Mouse (Mus musculus) forebrain, postnatal 0 days (tissue): Measurements from ENCODE around the gene Pla2g12b. TPM values are rescaled to one million over a fixed set of nuclear protein-coding genes. Genes with fewer than 3 reads are reported as not detected.

Source experiments
- ATAC-seq: fragments of 200-750 bp; cut with Nextera tagmentation; 2 replicates; pipeline ENCODE4 v1.8.0; 2017; ENCODE audit warnings: mild to moderate bottlenecking, moderate library complexity
- DNase-seq: peaks from one replicate; pipeline ENCODE4 v3.0.0-alpha.2; 2015
- H3K27ac ChIP-seq: fragments of 300-500 bp; sonication (generic); 2 replicates; pipeline ENCODE4 v1.5.1; 2014; ENCODE audit warnings: low read depth, mild to moderate bottlenecking, antibody characterized with exemption, low read length, moderate library complexity, mixed read lengths
- H3K27me3 ChIP-seq: fragments of 300-500 bp; sonication (generic); 2 replicates; pipeline ENCODE4 v1.6.1; 2014; ENCODE audit warnings: mild to moderate bottlenecking, low read length, mixed read lengths; ENCODE audit not compliant: insufficient read depth
- H3K36me3 ChIP-seq: fragments of 300-500 bp; sonication (generic); 2 replicates; pipeline ENCODE4 v1.6.1; 2014; ENCODE audit warnings: mild to moderate bottlenecking, moderate library complexity; ENCODE audit not compliant: insufficient read depth
- H3K4me1 ChIP-seq: fragments of 300-500 bp; sonication (generic); 2 replicates; pipeline ENCODE4 v1.6.1; 2014; ENCODE audit warnings: antibody characterized with exemption; ENCODE audit not compliant: insufficient read depth
- H3K4me2 ChIP-seq: fragments of 300-500 bp; sonication (generic); 2 replicates; pipeline ENCODE4 v1.6.1; 2014; ENCODE audit warnings: low read depth, mild to moderate bottlenecking, moderate library complexity
- H3K4me3 ChIP-seq: fragments of 300-500 bp; sonication (generic); 2 replicates; pipeline ENCODE4 v1.5.1; 2014; ENCODE audit warnings: low read depth, low read length, mixed read lengths
- H3K9ac ChIP-seq: fragments of 300-500 bp; sonication (generic); 2 replicates; pipeline ENCODE4 v1.6.1; 2014; ENCODE audit warnings: mild to moderate bottlenecking
- H3K9me3 ChIP-seq: fragments of 300-500 bp; sonication (generic); 2 replicates; pipeline ENCODE4 v1.6.1; 2016; ENCODE audit warnings: low read length
- CTCF ChIP-seq: sonication (generic); IDR thresholded peaks from 2 replicates; pipeline ENCODE4 v1.5.1; 2016; ENCODE audit warnings: antibody characterized with exemption, control low read depth, low read depth
- WGBS: fragments of 180-500 bp; shearing (Covaris S2); extraction: QIAGEN DNeasy Blood & Tissue Kit; methylation state at CpG from one replicate; pipeline ENCODE4 v1.1.7; 2014; 5-methylcytosine and 5-hydroxymethylcytosine counted together
- polyA plus RNA-seq: library from polyadenylated mRNA; unstranded; fragments of >200 nt; fragmentation: Nextera tagmentation; extraction: Ambion mirVana; gene quantifications from 2 replicates; pipeline ENCODE4 v1.2.1, GENCODE M21; 2015
- total RNA-seq: library from RNA; depleted of rRNA; stranded (reverse); fragments of >200 nt; gene quantifications from 2 replicates; pipeline ENCODE4 v1.2.3, GENCODE M21; 2014

The Pla2g12b gene
- total and polyA plus RNA-seq, 2 experiments from 2014 or later = not detected

DNA sequence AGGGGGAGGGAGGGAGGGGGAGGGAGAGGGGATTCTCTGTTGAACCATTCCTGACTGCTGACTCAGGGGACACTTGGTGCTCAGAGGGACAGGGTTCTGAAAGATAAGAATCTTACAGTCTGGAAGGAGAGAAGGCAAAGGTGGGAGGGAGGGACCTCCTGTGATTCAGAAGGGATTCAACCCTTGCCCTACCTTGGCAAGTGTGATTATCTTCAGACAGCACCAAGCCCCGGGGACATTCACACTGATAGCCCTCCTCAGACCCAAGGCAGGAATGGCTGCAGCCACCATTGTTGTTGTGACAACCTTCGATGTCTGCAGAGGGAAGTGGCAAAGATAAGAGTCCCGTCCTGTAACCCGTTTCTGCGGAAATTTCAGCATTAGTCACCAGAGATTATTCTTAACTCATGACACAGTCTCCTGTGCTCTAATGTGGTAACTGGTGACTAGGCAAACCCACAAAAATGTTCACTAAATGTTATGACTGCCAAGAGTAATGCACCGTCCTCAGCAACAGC lies 27.3 kb downstream of the Pla2g12b start:
- ATAC-seq (no peak), DNase-seq (no peak)
- Histone ChIP-seq H3K27me3 (no peaks in the 10 kb centered on the region), H3K4me1 (no peaks in the 10 kb centered on the region), H3K36me3 (no peaks in the 10 kb centered on the region), H3K27ac (no peak overlapping the region), H3K4me2 (no peak overlapping the region), H3K9ac (no peak overlapping the region), H3K4me3 (no peak overlapping the region), H3K9me3 (no peaks in the 10 kb centered on the region)
- TF ChIP-seq CTCF = no peak
- WGBS = 73% methylated on average over 6 of the region's 6 CpGs

- Histone ChIP-seq H3K4me3 (no peak overlapping the region), H3K27me3 (no peaks in the 10 kb centered on the region), H3K36me3 (no peaks in the 10 kb centered on the region), H3K9me3 (no peaks in the 10 kb centered on the region), H3K4me1 (no peaks in the 10 kb centered on the region), H3K4me2 (no peak overlapping the region), H3K27ac (no peak overlapping the region), H3K9ac (no peak overlapping the region)
- ATAC-seq (no peak), DNase-seq (no peak)
- 94% methylated on average over 18 of the region's 18 CpGs for WGBS
- no peak for TF ChIP-seq CTCF
Measured at GRCm38 (mm10) chr10:59435746-59436145, 32.3 kb downstream of the Pla2g12b start.

GRCm38 (mm10) chr10:59438651-59439050 lies 35.2 kb downstream of the Pla2g12b start:
- no peak overlapping the region for H3K9ac ChIP-seq
- no peak for DNase-seq
- TF ChIP-seq CTCF = no peak
- ATAC-seq = no peak
- no peak overlapping the region for H3K4me2 ChIP-seq
- no peaks in the 10 kb centered on the region for H3K27me3 ChIP-seq
- H3K27ac ChIP-seq = no peak overlapping the region
- no peaks in the 10 kb centered on the region for H3K4me1 ChIP-seq
- H3K36me3 ChIP-seq = no peaks in the 10 kb centered on the region
- H3K9me3 ChIP-seq = no peaks in the 10 kb centered on the region
- WGBS = 95% methylated on average over 12 of the region's 12 CpGs
- H3K4me3 ChIP-seq = no peak overlapping the region

DNA sequence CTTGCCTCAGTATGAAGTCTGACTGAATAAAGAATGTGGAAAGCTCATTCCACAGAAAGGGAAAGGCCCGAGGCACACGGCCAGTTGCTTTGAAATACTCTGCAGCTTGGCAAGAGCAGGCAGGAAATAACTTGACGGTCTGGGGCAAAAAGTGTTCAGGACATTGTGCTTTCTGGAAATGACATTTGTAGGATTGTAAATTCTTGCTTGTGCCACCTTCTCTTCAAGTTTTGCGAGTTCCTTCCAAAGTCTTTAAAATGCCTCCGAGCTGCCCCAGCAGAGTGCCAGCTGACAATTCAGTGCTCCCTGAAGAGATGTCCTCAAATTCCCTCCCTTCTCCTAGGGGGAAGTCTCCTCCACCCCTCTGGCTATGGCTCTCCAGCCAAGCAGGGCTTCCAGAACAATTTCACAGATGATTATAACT lies 36.1 kb downstream of the Pla2g12b start:
- no peak for DNase-seq
- no peak overlapping the region for H3K27ac ChIP-seq
- H3K9ac ChIP-seq = no peak overlapping the region
- no peak for TF ChIP-seq CTCF
- no peaks in the 10 kb centered on the region for H3K36me3 ChIP-seq
- no peak overlapping the region for H3K4me2 ChIP-seq
- no peaks in the 10 kb centered on the region for H3K4me1 ChIP-seq
- no peak for ATAC-seq
- 37% methylated on average over 5 of the region's 5 CpGs for whole genome bisulfite sequencing
- no peak overlapping the region for H3K4me3 ChIP-seq
- no peaks in the 10 kb centered on the region for H3K9me3 ChIP-seq
- H3K27me3 ChIP-seq = no peaks in the 10 kb centered on the region

GRCm38 (mm10) chr10:59440177-59440576 lies 36.7 kb downstream of the Pla2g12b start:
- Histone ChIP-seq H3K9me3 (no peaks in the 10 kb centered on the region), H3K27ac (no peak overlapping the region), H3K9ac (no peak overlapping the region), H3K4me3 (no peak overlapping the region), H3K4me2 (no peak overlapping the region), H3K4me1 (no peaks in the 10 kb centered on the region), H3K36me3 (no peaks in the 10 kb centered on the region), H3K27me3 (no peaks in the 10 kb centered on the region)
- WGBS = 39% methylated on average over 6 of the region's 6 CpGs
- TF ChIP-seq CTCF = no peak
- DNase-seq (no peak), ATAC-seq (no peak)

GRCm38 (mm10) chr10:59441735-59442134 lies 38.3 kb downstream of the Pla2g12b start, which contains the start of gene Oit3:
Oit3 (minus strand) TSS chr10:59441778.
- Histone ChIP-seq H3K36me3 (no peaks in the 10 kb centered on the region), H3K4me1 (no peaks in the 10 kb centered on the region), H3K9ac (no peak within 1 kb of the TSS), H3K4me3 (no peak within 1 kb of the TSS), H3K27ac (no peak within 1 kb of the TSS), H3K9me3 (no peaks in the 10 kb centered on the region), H3K27me3 (no peaks in the 10 kb centered on the region), H3K4me2 (no peak within 1 kb of the TSS)
- ATAC-seq = no peak
- 87% methylated on average over 11 of the region's 11 CpGs for WGBS
- DNase-seq = no peak
- no peak for TF ChIP-seq CTCF

DNA sequence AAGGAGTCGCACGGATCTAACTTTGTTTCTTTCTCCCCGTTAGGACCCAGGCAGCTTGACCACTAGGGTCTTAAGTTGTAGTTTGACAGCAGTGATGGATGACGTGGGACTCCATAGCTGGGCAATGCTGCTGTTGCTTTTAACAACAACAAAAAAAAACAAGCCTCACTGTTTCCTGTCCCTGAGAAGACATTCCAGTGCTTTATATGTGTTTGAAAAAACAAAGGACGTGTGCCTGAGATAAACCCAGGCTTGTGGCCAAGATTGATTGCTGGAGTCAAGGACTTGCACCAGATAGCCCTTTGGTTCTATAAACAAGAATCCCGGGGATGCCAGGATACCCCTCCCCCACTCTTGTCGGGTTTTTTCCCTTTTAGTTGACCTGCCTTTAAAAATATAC lies 39.8 kb downstream of the Pla2g12b start:
- H3K27me3 ChIP-seq = no peaks in the 10 kb centered on the region
- no peak for DNase-seq
- ATAC-seq = no peak
- 65% methylated on average over 7 of the region's 7 CpGs for WGBS
- H3K4me1 ChIP-seq = no peaks in the 10 kb centered on the region
- no peak overlapping the region for H3K27ac ChIP-seq
- no peak overlapping the region for H3K4me3 ChIP-seq
- no peak for TF ChIP-seq CTCF
- no peaks in the 10 kb centered on the region for H3K36me3 ChIP-seq
- H3K9me3 ChIP-seq = no peaks in the 10 kb centered on the region
- no peak overlapping the region for H3K4me2 ChIP-seq
- H3K9ac ChIP-seq = no peak overlapping the region
